Mouse (Mus musculus) hindbrain, embryonic 15.5 days (tissue): ENCODE results near the gene Pex14. TPM values are rescaled to one million over a fixed set of nuclear protein-coding genes. Genes with fewer than 3 reads are reported as not detected.

Experiments used
- ATAC-seq: fragments of 200-750 bp; cut with Nextera tagmentation; 2 replicates; pipeline ENCODE4 v1.8.0; 2017; ENCODE audit warnings: low read depth, moderate number of reproducible peaks, moderate TSS enrichment; ENCODE audit not compliant: low FRiP score
- H3K27ac ChIP-seq: fragments of 300-500 bp; sonication (generic); replicated peaks from 2 replicates; pipeline ENCODE4 v1.5.1; 2015; ENCODE audit warnings: mild to moderate bottlenecking, inconsistent platforms
- H3K27me3 ChIP-seq: fragments of 300-500 bp; sonication (generic); 2 replicates; pipeline ENCODE4 v1.6.1; 2015; ENCODE audit warnings: control low read depth, inconsistent platforms
- H3K36me3 ChIP-seq: fragments of 300-500 bp; sonication (generic); 2 replicates; pipeline ENCODE4 v1.6.1; 2015; ENCODE audit warnings: control low read depth, inconsistent platforms
- H3K4me1 ChIP-seq: fragments of 300-500 bp; sonication (generic); replicated peaks from 2 replicates; pipeline ENCODE4 v1.6.1; 2015; ENCODE audit warnings: control low read depth, inconsistent platforms
- H3K4me2 ChIP-seq: fragments of 300-500 bp; sonication (generic); 2 replicates; pipeline ENCODE4 v1.6.1; 2015; ENCODE audit warnings: moderate library complexity, mild to moderate bottlenecking, inconsistent platforms
- H3K4me3 ChIP-seq: fragments of 300-500 bp; sonication (generic); 2 replicates; pipeline ENCODE4 v1.5.1; 2015; ENCODE audit warnings: mild to moderate bottlenecking, inconsistent platforms
- H3K9ac ChIP-seq: fragments of 300-500 bp; sonication (generic); 2 replicates; pipeline ENCODE4 v1.6.1; 2015; ENCODE audit warnings: inconsistent platforms
- H3K9me3 ChIP-seq: fragments of 300-500 bp; sonication (generic); 2 replicates; pipeline ENCODE4 v1.6.1; 2016; ENCODE audit warnings: control low read depth, inconsistent platforms
- WGBS: fragments of 180-500 bp; shearing (Covaris S2); methylation state at CpG from one replicate; pipeline ENCODE4 v1.1.7; 2015; 5-methylcytosine and 5-hydroxymethylcytosine counted together
- polyA plus RNA-seq: library from polyadenylated mRNA; unstranded; fragments of >200 nt; fragmentation: Nextera tagmentation; extraction: Ambion mirVana; gene quantifications from 2 replicates; pipeline ENCODE4 v1.2.1, GENCODE M21; 2015

The Pex14 gene
- polyA plus RNA-seq, 1 experiment from 2014 or later = 61.9 TPM

DNA sequence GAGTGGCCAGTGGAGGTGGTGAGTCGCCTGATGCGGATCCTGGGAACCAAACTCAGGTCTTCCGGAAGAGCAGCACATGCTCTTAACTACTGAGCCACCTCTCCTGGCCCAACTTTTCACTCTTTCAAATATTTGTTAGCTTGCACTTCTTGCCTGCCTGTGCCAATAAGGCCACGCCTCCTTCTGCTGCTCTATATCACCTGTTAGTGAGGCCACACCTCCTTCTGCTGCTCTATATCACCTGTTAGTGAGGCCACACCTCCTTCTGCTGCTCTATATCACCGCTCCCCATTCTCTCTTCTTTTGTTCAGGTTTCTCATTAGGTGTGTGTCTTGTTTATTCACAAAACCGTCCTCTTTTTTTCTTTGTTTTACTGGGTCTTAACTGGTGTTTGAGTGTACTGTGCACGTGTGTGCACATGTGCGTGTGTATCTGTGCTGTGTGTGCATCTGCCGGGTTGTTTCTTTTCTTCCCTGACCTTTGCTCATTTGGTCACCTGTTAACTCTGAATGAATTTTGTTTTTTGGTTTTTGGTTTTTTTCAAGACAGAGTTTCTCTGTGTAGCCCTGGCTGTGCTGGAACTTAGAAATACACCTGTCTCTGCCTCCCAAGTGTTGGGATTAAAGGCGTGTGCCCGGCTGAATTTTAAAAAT, 97.1 kb downstream of the Pex14 start:
- no peaks in the 10 kb centered on the region for H3K27me3 ChIP-seq
- H3K4me2 ChIP-seq = no peak overlapping the region
- H3K4me1 ChIP-seq = no peaks in the 10 kb centered on the region
- H3K4me3 ChIP-seq = no peak overlapping the region
- 95% methylated on average over 11 of the region's 11 CpGs for WGBS
- H3K9ac ChIP-seq = no peak overlapping the region
- no peaks in the 10 kb centered on the region for H3K9me3 ChIP-seq
- H3K27ac ChIP-seq = no peak overlapping the region
- no peaks in the 10 kb centered on the region for H3K36me3 ChIP-seq
- ATAC-seq = no peak

DNA sequence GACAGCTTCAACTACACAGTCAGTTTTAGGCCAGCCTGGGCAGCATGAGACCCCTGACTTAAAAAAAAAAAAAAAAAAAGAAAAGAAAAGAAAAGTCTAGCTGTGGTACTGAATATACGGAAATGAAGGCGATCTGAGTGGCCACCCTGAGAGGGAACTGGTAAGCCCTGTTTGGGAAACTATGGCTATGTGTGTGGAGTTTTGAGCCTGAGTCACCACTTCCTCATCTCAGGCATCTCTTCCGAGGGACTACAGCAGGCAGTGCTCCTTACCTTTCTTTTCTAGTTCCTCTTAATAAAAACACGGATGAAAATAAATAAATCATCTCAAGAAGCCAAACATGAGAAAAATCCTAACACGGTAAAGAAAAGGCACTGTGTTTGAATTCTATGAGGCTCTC, 98.2 kb downstream of the Pex14 start:
- H3K9me3 ChIP-seq = no peaks in the 10 kb centered on the region
- no peak overlapping the region for H3K4me3 ChIP-seq
- no peaks in the 10 kb centered on the region for H3K4me1 ChIP-seq
- ATAC-seq = no peak
- H3K4me2 ChIP-seq = no peak overlapping the region
- no peaks in the 10 kb centered on the region for H3K36me3 ChIP-seq
- no peak overlapping the region for H3K27ac ChIP-seq
- H3K9ac ChIP-seq = no peak overlapping the region
- no peaks in the 10 kb centered on the region for H3K27me3 ChIP-seq
- 93% methylated on average over 5 of the region's 5 CpGs for WGBS

DNA sequence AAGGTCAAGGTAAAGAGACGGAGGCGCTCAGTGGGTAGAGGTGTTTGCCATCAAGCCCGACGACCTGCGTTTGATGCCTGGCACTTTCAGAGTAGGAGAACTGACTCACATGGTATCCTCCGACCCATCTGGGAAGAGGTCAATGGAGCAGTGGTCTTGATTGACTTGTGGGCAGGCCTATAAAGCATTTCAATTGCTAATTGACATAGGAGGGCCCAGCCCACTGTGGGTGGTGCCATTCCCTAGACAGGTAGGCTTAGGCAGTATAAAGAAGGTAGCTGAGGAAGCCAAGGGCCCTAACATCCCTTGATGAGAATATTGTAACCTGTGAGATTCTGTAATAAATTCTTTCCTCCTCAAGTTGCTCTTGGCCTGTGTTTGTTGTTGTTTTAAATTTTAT, 98.9 kb downstream of the Pex14 start:
- H3K4me3 ChIP-seq = no peak overlapping the region
- H3K9me3 ChIP-seq = no peaks in the 10 kb centered on the region
- H3K27ac ChIP-seq = no peak overlapping the region
- ATAC-seq = no peak
- H3K4me1 ChIP-seq = no peaks in the 10 kb centered on the region
- no peaks in the 10 kb centered on the region for H3K36me3 ChIP-seq
- H3K27me3 ChIP-seq = no peaks in the 10 kb centered on the region
- no peak overlapping the region for H3K4me2 ChIP-seq
- WGBS = 95% methylated on average over 6 of the region's 6 CpGs
- H3K9ac ChIP-seq = no peak overlapping the region

DNA sequence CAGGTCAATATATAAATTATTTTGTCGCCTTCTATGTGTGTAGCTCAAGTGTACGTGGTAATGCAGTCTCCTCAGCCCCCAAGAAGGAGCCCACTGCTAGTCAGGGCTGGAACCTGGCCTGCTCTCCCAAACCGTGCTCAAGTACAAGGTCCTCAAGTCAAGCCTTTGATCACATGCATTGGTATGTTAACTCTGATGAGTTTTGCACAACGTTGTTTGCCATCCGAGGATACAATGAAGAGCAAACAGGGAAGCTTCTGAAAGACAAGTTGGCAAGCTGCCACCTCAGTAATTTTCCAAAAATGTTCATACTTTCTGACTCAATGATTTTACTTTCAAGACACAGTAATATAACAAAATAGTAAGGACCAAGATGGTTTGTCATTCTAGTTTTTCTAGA, 105.7 kb downstream of the Pex14 start:
- H3K4me3 ChIP-seq = no peak overlapping the region
- 82% methylated on average over 5 of the region's 5 CpGs for WGBS
- H3K27ac ChIP-seq = no peak overlapping the region
- H3K4me2 ChIP-seq = no peak overlapping the region
- H3K4me1 ChIP-seq = 0 out of 2 replicates have a peak, but pooled peaks cover 5% of the 10 kb centered on the region
- H3K9ac ChIP-seq = no peak overlapping the region
- H3K27me3 ChIP-seq = no peaks in the 10 kb centered on the region
- H3K9me3 ChIP-seq = no peaks in the 10 kb centered on the region
- H3K36me3 ChIP-seq = no peaks in the 10 kb centered on the region
- ATAC-seq = no peak

DNA sequence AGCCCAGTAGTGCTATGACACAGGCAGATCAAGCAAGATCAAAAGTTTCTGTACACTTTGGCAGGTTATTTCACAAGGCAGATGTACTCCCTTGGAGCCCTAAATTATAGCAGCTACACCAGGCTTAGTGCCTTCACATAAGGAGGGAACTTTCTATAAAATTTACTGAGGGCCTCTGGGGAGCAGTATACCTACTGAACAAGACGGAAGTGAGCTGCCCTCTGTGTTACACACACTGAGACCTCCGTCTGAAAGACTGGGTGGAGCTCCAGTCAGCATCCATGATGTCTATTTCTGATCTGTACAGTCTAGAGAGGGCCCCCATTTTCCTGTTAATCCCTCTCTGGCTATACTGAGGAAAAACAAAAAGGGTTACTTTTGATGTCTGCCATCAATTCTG, 109.6 kb downstream of the Pex14 start:
- no peak for ATAC-seq
- Histone ChIP-seq H3K4me2 (no peak overlapping the region), H3K4me3 (no peak overlapping the region), H3K4me1 (peaks cover 40% of the 10 kb centered on the region), H3K36me3 (no peaks in the 10 kb centered on the region), H3K9ac (no peak overlapping the region), H3K27ac (no peak overlapping the region), H3K9me3 (no peaks in the 10 kb centered on the region), H3K27me3 (no peaks in the 10 kb centered on the region)
- WGBS = 40% methylated on average over 2 of the region's 2 CpGs

DNA sequence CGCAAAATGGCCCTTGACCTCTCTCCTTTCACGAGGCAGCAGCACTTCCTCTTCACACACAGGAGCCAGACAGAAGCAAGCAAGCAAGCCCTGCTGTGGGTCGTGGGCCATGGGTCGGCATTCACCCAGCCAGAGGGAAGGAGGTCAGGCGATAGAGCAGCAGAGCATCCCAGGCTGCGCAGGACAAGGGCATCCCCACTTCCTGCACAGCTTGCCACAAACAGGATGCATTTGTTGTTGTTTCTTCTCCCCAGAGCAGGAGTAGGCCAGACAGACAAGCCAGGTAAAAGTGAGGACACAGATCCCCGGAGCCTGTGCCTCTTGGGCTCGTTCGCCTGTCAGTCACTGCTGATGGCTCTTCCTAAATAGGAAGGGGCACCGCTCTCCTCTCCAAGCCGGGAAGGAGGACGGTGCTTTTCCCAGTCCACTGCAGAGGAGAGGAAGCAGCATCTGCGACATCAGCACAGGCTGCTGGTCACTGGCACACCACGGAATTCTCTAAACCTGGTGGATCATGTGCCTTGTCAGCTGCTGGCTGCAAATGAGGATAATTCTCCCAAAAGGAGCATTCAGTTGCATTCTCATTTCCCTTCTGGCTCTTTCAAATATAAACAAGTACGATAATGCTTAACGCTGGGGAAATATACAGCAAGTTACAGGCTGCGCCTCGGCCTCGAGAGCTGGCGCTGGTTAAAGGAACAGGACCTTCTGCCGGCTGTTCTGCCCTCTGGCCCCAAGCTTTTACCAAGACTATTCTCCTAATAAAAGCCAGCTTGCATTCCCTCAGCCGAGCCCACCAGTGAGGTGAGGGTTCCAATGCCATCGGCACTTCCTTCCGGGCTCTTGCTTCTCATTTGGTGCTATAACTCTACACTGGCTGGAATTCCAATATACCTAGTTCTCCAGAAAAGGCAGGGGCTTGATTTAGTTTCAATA, 113.9 kb downstream of the Pex14 start:
- H3K36me3 ChIP-seq = no peaks in the 10 kb centered on the region
- WGBS = 50% methylated on average over 24 of the region's 24 CpGs
- H3K27ac ChIP-seq = peak overlapping the region; percentile 49
- no peak overlapping the region for H3K4me2 ChIP-seq
- no peaks in the 10 kb centered on the region for H3K9me3 ChIP-seq
- ATAC-seq = peak; percentile 61
- no peak overlapping the region for H3K9ac ChIP-seq
- peaks cover 53% of the 10 kb centered on the region for H3K4me1 ChIP-seq
- H3K27me3 ChIP-seq = no peaks in the 10 kb centered on the region
- H3K4me3 ChIP-seq = no peak overlapping the region

DNA sequence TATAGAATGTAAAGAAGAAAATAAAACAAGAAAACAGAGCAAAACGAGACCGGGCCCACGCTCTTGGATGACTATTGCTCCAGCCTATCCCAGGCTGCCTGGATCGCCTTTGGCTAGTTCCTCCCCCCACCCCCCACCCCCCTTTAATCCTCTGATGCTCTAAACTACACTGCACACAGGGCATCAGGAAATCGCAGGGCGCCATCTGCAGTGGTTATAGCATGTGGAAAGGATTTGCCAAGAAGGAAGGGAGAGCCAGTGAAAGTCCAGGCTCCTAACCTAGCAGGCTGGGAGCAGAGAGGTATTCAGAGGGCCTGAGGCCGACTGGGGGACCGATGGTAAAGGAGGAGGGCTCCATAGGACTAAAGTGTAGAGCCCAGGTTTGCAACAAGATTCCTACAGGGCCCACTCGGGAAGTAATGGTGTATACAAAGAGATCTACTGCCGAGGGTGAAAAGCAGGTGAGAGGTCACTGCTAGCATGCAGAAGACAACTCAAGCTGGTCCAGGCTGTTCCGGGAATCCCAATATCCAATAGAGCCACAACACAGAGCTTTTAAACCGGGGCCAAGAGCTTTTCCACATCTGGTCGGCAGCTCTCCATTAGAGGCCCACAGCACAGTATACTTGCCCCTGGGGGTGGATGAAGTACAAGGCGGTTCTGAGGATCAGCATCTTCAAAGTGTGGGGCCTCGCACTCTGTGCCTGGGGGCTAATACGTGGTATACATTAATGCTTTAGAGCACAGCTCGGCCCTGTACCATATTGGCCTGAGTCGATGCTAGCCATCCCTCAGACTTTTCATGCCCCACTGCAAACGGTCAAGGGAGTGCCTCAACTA, 114.8 kb downstream of the Pex14 start:
- H3K9ac ChIP-seq = no peak overlapping the region
- no peaks in the 10 kb centered on the region for H3K27me3 ChIP-seq
- H3K4me1 ChIP-seq = peaks cover 55% of the 10 kb centered on the region
- peak; percentile 35; the same call in 1 of the 2 replicates for ATAC-seq
- 57% methylated on average over 19 of the region's 19 CpGs for WGBS
- no peak overlapping the region for H3K4me2 ChIP-seq
- H3K27ac ChIP-seq = peak overlapping the region; percentile 49; the same call in 1 of the 2 replicates
- H3K36me3 ChIP-seq = no peaks in the 10 kb centered on the region
- H3K4me3 ChIP-seq = no peak overlapping the region
- no peaks in the 10 kb centered on the region for H3K9me3 ChIP-seq

DNA sequence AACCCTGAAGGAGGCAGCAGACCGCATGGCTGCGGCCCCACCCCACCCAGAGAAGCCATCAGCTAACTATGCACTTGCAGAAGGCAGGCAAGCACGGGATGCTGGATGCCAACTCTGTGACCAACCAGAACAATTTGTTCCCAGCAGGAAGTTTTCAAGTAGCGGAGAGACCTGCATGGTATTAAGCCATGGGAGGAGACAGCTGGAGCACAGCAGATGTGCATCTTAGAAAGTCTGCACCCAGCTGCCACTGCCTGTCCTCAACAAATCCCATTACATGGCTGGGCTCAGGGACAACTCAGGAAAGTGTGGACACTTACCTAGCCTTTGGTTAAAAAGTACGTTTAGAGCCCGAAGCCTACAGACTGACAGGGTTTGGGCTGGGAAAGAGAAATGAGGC, 117.4 kb downstream of the Pex14 start:
- H3K36me3 ChIP-seq = no peaks in the 10 kb centered on the region
- H3K9ac ChIP-seq = no peak overlapping the region
- H3K9me3 ChIP-seq = no peaks in the 10 kb centered on the region
- no peak overlapping the region for H3K4me2 ChIP-seq
- H3K27ac ChIP-seq = no peak overlapping the region
- no peak for ATAC-seq
- 54% methylated on average over 6 of the region's 6 CpGs for WGBS
- H3K27me3 ChIP-seq = no peaks in the 10 kb centered on the region
- H3K4me1 ChIP-seq = peaks cover 57% of the 10 kb centered on the region
- H3K4me3 ChIP-seq = no peak overlapping the region

DNA sequence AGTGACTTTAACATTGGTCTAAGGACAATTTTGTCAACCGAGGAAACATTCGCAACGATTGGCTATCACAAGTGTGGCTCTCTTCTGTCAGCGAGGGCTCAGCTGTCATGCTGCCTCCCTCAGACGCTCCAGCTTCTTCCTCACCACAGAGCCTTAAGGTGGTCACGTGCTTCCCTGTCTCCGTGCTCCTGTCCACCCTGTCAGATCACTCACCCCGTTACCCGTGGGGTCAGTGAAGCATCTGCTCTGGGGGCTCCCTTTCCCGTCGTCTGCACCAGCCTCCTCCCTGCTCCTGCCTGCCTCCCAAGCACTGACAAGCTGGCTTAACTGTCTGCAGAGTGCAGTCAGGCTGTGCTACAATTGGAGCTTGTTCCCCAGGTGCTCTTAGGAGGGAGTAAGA, 119.8 kb downstream of the Pex14 start:
- H3K9ac ChIP-seq = no peak overlapping the region
- H3K27ac ChIP-seq = no peak overlapping the region
- no peaks in the 10 kb centered on the region for H3K27me3 ChIP-seq
- ATAC-seq = no peak
- H3K4me3 ChIP-seq = no peak overlapping the region
- H3K4me1 ChIP-seq = peaks cover 39% of the 10 kb centered on the region
- WGBS = 54% methylated on average over 11 of the region's 11 CpGs
- H3K4me2 ChIP-seq = no peak overlapping the region
- H3K36me3 ChIP-seq = no peaks in the 10 kb centered on the region
- no peaks in the 10 kb centered on the region for H3K9me3 ChIP-seq

DNA sequence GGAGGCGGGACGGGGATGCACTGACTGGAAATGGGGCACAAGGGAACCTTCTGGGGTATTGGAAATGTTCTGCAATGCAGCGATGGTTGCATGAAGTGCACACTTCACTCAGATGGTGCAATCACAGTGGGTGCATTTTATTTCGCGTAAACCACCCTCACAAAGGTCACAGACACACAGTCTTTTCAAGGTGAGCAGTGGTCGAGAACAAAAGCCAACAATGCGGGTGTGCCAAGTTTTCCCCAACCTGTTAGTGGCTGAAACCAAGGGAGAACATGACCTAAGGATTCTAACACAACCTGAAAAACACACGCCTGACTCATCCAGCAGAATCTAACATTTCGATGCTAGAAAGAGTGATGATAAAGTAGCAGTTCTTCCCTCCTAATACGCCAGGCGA, 120.8 kb downstream of the Pex14 start:
- ATAC-seq = no peak
- Histone ChIP-seq H3K4me2 (no peak overlapping the region), H3K27ac (no peak overlapping the region), H3K4me1 (peaks cover 41% of the 10 kb centered on the region), H3K27me3 (no peaks in the 10 kb centered on the region), H3K9me3 (no peaks in the 10 kb centered on the region), H3K9ac (no peak overlapping the region), H3K36me3 (no peaks in the 10 kb centered on the region), H3K4me3 (no peak overlapping the region)
- 83% methylated on average over 11 of the region's 11 CpGs for WGBS

DNA sequence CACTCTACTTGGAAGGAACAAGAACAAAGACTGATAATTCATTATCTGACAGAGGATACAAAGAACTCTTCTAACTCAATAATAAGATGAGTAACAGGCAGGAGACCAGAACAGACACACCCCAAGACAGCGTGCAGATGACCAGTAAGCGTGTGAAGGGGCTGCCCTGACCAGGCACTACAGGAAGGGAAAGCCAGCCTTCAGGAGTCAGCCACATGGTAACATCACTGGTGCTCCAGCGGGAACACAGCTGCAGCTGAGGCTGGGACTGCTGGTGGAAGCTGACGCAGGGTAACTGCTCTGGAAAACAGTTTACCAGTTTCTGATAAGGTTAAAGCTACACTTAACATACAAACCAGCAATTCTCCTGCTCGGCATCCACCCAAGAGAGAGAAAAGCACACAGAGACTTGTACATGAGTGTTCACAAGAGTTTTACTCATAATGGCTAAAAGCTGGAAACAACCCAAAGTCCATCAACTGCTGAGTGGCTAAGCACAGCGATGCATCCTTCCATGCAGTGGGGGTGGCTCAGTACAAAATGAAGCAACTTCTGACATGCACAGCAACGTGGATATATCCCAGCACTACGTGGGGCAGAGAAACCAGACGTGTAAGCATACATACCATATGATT, 121.3 kb downstream of the Pex14 start:
- Histone ChIP-seq H3K4me3 (no peak overlapping the region), H3K9me3 (no peaks in the 10 kb centered on the region), H3K4me1 (peaks cover 41% of the 10 kb centered on the region), H3K27me3 (no peaks in the 10 kb centered on the region), H3K27ac (no peak overlapping the region), H3K4me2 (no peak overlapping the region), H3K36me3 (no peaks in the 10 kb centered on the region), H3K9ac (no peak overlapping the region)
- WGBS = 46% methylated on average over 9 of the region's 9 CpGs
- ATAC-seq = no peak
